Mouse (Mus musculus) gastrocnemius, postnatal 10 days (tissue): Measurements from ENCODE around the gene Ifi27. TPM values are rescaled to one million over a fixed set of nuclear protein-coding genes. Genes with fewer than 3 reads are reported as not detected.
"Not testable (repeated sequence)": the region's sequence is repeated elsewhere in the genome, so short reads cannot be mapped to it uniquely, and the experiment has no call there.

Experiments used
- DNase-seq: peaks from one replicate; pipeline ENCODE4 v3.0.0; 2021; ENCODE audit warnings: mixed read lengths
- total RNA-seq, 2 experiments: library from RNA; stranded (reverse); gene quantifications; 2 replicates each; pipeline ENCODE4 v1.2.3; 2021

Gene Ifi27
- total RNA-seq, 2 experiments from 2014 or later = 104 to 113 TPM

- no peak for DNase-seq
These were observed 19.4 kb downstream of the Ifi27 start for GRCm38 (mm10) chr12:103453361-103453760.

- not testable (repeated sequence) for DNase-seq
These were observed 22.7 kb downstream of the Ifi27 start for GRCm38 (mm10) chr12:103456727-103457126.

- no peak for DNase-seq
These were observed 23.1 kb downstream of the Ifi27 start, which contains the start of gene Ifi27l2b for GRCm38 (mm10) chr12:103457140-103457539. Gene Ifi27l2b (minus strand): TSS chr12:103457223.

- no peak for DNase-seq
These were observed 40.5 kb downstream of the Ifi27 start for GRCm38 (mm10) chr12:103474481-103474880.

GRCm38 (mm10) chr12:103476779-103477389, 42.9 kb downstream of the Ifi27 start:
- DNase-seq = no peak

GRCm38 (mm10) chr12:103477461-103478015, 43.5 kb downstream of the Ifi27 start:
- DNase-seq = no peak

GRCm38 (mm10) chr12:103481671-103482070, 47.7 kb downstream of the Ifi27 start:
- no peak for DNase-seq

- DNase-seq = no peak
These were observed 48.8 kb downstream of the Ifi27 start for GRCm38 (mm10) chr12:103482781-103483180.

- not testable (repeated sequence) for DNase-seq
These were observed 50.4 kb downstream of the Ifi27 start for GRCm38 (mm10) chr12:103484200-103484972.

GRCm38 (mm10) chr12:103486726-103487125, 52.7 kb downstream of the Ifi27 start:
- DNase-seq = no peak

GRCm38 (mm10) chr12:103487276-103487675, 53.3 kb downstream of the Ifi27 start:
- peak; percentile 23 for DNase-seq

GRCm38 (mm10) chr12:103487750-103488149, 53.7 kb downstream of the Ifi27 start:
- DNase-seq = no peak

Other genes starting within 250 kb of the Ifi27 start
- 1 to 10 TPM; 1.3 to 2.1 TPM for gene Prima1, start 192.1 kb upstream of the Ifi27 start, total RNA-seq
- gene Fam181a, start 123.2 kb upstream of the Ifi27 start, total RNA-seq = not detected
- 100 to 1,000 TPM; 104 to 141 TPM for gene Asb2, start 78.2 kb upstream of the Ifi27 start, total RNA-seq
- 1 to 10 TPM; 3.5 to 3.7 TPM for gene Otub2, start 45.5 kb upstream of the Ifi27 start, total RNA-seq
- under 1 TPM; 0.80 to 0.88 TPM for gene 9330161L09Rik, start 26.4 kb upstream of the Ifi27 start, total RNA-seq
- 10 to 100 TPM; 45.5 to 48.7 TPM for gene Ddx24, start 8.4 kb upstream of the Ifi27 start, total RNA-seq
- gene Ifi27l2a, start 9.5 kb downstream of the Ifi27 start, total RNA-seq = 1 to 10 TPM; 7.7 to 7.8 TPM
- not detected for gene Ifi27l2b, start 23.0 kb downstream of the Ifi27 start, total RNA-seq
- under 1 TPM; 0.25 to 0.87 TPM for gene Ppp4r4, start 98.1 kb downstream of the Ifi27 start, total RNA-seq
- gene Serpina10, start 197.2 kb downstream of the Ifi27 start, total RNA-seq = not detected
- under 1 TPM in 1 of 2 experiments, not detected in 1; 0.16 TPM for gene Serpina6, start 223.0 kb downstream of the Ifi27 start, total RNA-seq
- gene Serpina16, start 241.9 kb downstream of the Ifi27 start, total RNA-seq = not detected